Mouse (Mus musculus): ENCODE data around the gene Ankrd52.
A peak's percentile ranks its signal among the peaks of the same experiment; 100 is the strongest.

Gene Ankrd52

DNA sequence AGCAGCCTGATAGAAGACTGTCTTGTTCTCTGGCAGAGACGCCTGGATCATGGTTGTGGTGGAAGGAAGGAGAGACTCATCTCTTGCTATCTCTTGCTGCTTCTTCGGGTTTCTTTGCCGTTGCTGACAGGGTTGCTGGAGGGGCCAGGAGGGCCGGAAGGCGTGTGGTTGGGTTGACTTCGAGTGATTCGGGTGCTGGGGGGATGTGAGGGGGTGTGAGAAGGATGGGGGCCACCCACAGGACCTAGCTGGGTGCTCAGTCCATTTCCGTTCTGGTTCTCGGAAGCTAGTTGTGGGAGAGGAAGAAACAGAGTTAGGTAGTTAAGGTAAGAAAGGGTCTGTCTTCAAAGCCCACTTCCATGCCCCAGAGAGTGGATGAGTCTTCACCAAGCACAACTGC lies 24.7 kb downstream of the Ankrd52 start:
- DNase-seq (ENCODE audit: low spot score) = no peak

DNA sequence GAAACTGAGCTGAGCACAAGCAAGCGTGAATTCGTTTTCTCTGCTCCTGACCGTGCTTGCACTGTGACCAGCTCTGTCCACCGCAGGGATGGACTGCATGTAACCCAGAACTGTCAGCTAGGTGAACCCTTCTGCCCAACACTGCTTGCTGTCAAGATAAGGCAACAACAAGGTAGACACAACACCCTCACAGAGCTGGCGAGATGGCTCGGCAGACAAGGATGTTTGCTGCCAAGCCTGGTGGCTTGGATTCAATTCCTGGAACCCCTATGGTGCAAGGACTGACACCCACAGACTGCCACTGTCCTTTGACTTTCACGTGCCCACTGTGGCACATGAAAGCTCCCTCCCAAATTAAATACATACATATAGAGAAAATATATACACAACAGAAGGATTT lies 27.0 kb downstream of the Ankrd52 start:
- DNase-seq (ENCODE audit: low spot score) = no peak

DNA sequence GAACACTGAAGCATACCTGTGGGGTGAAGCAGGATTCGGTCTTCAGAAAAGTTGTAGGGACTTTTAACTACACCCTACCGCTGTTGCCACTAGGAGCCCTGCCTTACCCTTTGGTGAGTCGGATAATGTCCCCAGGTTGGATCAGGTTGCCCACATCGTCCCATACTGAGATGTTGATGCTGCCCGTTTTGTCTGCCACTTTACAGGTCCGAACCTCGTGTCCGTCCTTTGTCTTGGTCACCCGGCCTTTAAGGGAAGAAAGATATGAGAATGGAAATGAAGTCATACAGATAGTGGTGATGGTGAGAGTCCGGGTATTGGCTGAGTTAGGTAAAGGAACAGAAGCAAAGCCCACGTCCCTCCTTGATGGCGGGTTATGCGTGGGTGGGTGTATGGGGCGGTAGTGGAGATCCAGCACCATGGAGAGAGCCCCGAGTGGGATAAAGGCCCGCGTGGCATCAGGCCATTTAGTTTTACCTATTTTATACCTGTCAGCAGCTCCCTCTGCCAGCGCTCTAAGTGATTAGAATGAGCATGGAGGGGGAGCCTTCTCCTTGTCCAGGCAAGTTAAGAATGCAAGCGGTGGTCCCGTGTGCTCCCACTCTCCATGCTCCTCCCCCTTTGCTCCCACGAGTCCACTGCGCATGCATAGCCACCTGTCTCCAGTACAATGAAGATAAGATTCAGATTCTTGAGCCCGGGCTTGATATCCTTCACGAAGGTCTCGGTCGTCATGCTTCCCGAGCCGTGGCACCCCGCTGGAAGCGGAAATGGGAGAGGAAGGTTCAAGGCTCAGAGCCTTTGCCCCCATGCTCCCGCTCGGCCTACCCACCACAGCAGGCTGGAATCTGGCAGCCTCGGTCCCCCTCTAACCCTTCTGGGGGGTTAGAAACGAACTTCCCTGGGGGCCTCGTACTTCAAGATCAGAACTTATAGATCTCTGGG lies 31.9 kb downstream of the Ankrd52 start:
- DNase-seq (ENCODE audit: low spot score) = peak; percentile 64

DNA sequence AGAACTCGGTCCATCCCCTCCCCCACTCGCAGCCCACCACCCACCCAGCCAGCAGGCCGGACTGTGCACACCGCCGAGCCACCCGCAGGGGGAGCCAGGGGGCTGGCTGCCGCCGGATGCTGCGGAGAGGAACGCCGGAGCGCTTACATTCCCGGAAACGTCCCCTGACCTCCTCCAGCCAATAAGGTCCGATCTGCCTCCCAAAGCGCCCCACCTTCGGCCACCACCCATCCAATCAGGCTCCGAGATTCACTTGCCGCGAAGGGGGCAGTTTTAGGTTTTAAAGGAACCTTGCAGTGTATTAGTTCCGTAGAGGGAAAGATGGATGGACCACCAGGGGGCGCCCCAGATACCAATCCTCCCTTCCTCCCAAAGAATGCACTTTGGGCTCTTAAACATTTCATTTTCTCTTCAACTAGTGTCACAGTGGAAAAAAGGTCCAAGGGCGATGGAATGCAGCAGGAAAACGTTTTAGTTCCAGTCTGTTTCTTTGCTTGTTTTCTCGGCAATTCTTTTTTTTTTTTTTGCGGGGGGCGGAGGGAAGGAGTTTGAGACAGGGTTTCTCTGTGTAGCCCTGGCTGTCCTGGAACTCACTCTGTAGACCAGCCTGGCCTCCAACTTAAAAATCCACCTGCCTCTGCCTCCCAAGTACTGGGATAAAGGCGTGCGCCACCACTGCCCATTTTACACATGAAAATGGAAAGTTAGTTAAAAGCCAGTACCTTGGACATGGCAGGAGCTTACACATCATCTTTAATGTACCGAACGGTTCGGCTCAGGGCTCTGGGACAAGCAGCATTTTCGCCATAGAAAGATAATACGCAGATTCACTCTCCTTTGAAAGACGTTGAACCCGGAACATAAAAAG lies 33.0 kb downstream of the Ankrd52 start:
- DNase-seq (ENCODE audit: low spot score) = peak; percentile 96

DNA sequence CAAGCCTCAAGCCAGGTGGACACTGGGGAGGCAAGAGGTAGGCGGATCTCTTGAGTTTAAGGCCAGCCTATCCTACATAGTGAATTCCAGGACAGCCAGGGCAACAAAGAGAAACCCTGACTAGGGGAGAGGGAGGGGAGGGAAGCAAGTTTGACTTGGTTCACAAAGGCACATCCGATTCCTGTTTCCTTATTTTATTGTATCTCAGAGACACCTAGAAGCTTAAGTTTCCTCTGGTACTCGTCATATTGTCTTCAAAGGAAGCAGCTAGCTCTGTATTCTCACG lies 33.6 kb downstream of the Ankrd52 start:
- DNase-seq (ENCODE audit: low spot score) = no peak

DNA sequence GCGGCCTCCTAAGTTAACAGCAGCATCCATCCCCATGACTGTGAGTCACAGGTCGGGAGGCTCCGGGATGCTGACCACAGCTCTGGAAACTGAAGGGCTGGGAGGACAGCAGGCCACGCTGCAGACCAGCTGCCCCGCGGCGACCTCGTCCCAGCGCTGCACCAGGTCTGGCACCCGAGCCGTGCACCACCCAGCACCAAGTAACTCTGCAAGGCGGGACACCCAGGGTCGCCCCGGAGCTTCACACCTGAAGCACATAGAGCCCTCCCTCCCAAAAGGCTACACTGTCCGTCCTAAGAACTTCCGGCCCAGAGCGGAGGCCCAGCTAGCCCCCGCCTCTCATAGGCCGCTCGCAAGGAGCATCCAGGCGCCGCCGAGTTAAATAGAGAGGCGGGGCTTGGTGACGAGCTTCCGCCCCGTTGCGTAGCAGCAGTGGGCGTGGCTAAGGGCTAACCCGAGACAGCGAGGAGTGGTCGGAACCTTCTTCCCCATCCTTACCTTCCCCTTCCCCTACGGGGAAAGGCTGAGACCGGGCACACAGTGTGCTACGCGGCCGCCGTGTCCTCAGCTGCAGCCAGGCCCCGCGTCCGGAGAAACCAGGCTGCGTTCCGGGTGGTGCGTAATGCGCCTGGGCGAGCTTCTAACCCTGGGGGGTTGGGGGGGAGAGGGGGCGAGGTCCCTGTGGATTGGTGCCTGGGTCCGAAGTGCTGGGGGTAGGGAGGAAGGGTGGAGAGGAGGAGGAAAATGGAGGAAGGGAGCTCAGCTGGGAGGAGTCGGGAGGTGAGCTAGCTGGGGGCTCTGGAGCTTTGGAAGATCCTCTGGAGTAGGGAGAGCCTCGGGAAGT lies 34.5 kb downstream of the Ankrd52 start, which contains the start of the genes Nabp2 and Rnf41:
Gene Nabp2, minus strand, starts transcription at position 282 of the 844 bp plus-strand sequence.
Gene Rnf41, plus strand, starts transcription at position 447 of the 844 bp plus-strand sequence.
- peak; percentile 100 for DNase-seq (ENCODE audit: low spot score)

DNA sequence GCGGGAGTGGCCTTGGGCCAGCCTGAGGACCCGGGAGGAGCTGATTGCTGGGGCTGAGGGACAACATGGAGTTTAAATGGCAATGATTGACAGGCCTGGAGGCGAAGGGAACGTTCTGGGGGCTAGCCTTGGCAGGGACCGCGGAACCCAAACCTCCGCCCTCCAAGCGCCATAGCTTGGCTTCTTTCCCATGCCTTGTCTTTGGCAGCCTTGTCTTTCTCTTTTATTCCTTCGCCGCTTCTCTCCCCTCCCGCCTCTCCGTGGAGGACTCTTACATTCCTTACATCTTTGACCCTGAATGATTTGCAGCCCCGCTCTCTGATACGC lies 35.1 kb downstream of the Ankrd52 start:
- DNase-seq (ENCODE audit: low spot score) = peak; percentile 42

DNA sequence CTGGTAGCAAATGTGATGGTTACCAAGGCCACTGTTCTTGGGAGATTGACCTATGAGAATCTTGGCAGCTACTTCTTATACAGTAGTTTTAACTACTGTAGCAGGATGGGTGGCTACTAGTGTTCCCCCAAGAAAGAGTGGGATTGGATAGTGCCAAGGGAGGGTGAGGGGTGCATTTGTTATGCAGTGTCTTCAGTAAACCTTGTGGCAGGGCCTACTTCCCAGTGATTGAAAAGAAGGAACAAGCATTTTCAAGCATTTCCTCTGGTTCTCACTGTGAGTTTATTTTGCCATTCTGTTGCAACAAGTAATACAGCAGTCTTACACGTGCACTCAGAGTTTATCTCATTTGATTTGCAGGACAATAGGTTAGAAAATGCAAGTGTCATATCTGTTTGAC lies 35.6 kb downstream of the Ankrd52 start:
- DNase-seq (ENCODE audit: low spot score) = no peak

DNA sequence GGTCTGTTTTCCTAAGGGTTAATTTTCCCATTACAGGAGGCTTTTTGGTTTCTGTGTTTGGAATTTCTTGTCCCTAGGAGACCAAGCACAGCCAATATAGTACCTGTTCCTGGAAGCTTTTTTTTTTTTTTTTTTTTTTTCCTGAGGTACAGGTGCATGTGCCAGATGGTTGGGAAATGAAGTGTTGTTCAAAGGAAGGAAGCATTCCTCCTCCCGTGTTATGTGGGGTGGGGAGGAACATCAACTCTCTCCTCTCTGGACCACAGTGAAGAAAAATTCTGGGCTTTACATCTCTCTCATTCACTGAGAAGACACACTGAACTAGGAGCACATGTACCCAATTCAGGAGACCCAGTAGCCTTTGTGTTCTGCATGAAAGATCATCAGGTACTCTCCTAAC lies 36.2 kb downstream of the Ankrd52 start:
- DNase-seq (ENCODE audit: low spot score) = no peak

DNA sequence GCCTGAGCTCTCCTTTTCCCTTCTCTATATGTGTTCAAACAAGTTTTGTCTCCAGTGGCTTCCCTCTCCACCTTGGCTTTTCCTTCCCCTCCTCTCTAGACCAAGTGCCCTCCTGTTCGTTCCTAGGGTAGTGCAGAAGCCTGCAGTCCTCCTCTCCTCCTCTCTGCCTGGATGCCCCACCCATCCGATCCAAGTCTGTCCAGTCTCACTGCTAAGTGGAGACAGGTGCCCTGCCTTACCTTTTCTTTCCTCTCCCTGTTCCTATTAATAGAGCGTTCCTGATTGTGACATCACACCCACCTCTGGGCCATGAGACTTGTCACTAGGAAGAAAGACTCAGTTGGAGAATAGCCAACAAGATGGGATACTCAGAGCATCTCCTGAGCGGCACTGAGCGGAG lies 37.9 kb downstream of the Ankrd52 start:
- DNase-seq (ENCODE audit: low spot score) = no peak

DNA sequence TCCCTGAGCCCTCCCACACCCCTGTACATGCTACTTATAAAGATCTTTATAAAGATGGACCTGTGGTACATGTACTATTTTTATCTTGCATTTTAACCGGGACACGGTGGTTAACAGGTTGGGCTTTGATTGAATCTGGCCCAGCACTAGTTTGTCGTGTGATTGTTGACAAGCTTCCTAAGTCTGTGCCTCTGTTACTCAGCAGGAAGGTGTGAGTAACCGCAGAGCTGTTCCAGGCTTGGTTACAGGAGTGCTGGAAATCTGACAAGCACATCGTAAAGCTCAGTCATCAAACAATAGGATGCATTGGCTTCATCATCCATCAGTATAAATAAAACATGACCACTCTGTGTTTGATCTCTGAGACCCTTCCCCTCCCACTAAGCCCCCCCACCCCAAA lies 45.5 kb downstream of the Ankrd52 start:
- no peak for DNase-seq (ENCODE audit: low spot score)

DNA sequence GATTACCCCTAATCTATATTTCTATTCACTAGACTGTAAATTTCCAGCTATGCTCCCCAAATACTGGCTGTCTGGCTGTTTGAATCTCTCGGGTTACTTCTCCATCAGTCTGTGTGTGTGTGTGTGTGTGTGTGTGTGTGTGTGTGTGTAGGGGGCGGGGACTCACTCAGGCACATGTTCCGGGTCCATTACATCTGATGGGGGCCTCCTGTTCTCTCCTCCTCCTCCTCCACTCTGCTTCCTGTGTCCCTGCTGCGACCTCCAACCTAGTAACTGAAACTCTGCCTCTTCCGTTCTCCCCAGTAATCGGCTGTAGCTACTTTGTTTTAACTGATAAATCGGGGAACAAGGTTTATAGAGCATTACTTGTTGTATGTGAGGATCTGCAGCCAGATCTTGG lies 47.7 kb downstream of the Ankrd52 start:
- peak; percentile 18 for DNase-seq (ENCODE audit: low spot score)

DNA sequence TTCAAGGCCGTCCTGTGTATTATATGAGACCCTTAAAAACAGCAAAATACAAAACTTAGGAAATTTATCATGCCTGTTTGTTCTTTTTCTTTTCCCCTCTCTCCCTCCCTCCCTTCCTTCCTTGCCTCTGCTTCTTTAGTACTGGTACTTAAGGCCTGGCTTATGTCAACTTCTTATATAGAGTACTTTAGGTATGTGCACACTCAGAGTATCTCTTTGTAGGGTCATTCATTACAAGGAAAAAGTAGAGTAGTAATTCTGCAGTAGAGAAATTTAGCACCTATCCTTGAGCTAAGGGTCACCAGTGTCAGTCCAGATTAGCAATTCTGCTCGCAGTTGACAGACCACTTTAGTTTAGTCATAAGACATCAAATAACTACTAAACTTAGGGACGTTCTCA lies 48.3 kb downstream of the Ankrd52 start:
- no peak for DNase-seq (ENCODE audit: low spot score)

DNA sequence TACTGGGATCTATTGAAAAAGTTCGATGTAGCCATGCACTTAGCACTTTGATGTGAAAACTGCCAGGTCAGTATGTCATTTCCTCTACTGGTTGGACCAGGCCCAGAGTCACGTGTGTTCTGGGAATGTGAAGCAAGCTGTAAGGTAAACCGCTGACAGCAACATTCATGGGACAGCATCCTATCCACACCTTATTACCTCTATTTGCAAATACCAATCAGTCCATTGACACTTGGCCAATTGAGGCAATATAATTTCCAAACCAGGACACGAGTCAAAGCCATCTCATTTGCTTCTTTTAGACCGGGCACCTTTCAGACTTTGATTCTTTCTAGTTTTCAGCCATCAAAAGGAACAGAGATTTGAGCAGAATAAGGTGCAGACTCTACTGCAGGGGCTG lies 52.1 kb downstream of the Ankrd52 start:
- DNase-seq (ENCODE audit: low spot score) = no peak

DNA sequence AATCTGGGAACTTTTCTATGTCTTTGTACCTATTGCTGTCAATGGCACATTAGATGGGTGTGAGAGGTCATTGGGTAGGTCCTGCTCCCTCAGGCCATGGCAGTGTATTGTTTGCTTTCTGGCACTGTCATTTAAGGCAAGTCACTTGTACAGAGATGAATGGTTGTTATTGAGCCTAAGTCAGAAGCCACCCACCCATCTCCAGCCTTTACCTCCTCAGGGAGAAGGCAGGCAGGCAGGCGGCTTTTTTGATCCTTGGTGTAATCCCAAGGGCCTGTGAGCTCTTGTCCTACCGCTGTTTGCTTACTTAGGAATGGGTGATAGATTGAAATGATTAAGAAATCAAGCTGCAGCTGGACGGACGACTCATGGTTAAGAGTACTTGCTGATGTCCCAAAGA lies 52.5 kb downstream of the Ankrd52 start:
- DNase-seq (ENCODE audit: low spot score) = no peak

DNA sequence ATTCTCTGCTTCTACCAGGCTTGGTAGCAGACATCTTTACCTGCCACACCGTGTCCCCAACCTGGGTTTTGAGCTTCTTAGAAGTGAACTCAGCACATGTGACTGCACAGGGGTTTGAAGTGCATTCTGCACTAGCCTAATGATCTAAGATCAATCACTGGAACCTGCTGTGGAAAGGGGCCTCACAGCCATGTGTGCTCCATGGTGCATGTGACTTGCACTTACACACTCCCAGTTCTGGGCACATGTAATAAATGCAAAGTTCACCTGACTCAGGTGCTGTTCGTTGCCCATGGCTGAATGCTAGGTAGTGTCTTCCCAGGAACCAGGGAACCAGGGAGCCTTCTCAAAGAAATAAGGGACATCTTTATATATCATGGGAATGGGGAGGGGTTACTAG lies 56.5 kb downstream of the Ankrd52 start:
- no peak for DNase-seq (ENCODE audit: low spot score)

DNA sequence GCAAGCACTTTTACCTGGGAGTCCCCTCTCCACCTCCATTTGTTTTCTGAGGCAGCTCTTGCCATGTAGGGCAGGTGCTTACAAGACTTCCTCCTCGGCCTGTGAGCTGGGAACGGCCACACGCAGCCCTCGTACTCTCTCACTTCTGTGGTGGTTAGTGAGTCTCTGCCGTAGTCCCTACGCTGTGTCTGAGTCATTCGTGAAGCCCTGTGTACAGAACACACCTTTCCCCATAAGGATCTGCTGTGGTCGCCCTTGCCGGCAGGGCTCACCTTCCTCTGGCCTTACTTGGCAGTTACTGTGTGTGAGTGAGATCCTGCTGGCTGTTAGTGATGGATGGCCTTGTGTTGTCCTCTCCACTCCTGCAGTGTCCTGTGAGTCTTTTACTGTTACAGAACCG lies 57.8 kb downstream of the Ankrd52 start:
- DNase-seq (ENCODE audit: low spot score) = no peak

DNA sequence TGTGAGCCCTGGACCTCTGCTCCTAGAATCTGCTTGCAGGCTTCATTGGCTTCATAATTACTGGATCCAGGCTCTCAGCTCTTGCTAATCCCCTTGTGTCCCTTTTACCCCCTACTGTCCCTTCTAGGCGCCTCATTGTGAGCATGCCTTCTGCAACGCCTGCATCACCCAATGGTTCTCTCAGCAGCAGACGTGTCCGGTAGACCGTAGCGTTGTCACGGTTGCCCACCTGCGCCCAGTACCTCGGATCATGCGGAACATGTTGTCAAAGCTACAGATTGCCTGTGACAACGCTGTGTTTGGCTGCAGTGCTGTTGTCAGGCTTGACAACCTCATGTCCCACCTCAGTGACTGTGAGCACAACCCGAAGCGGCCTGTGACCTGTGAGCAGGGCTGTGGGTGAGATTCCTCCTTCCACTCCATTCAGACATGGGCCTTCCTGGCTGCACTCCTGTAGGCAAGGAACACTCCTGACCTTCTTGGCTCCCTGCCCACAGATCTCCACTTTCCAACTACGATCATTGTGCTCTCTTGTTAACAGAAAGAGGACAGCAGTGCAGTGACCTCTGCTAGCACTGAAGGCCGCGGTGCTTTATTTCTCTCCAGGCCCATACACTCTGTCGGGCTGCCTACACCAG lies 58.4 kb downstream of the Ankrd52 start:
- no peak for DNase-seq (ENCODE audit: low spot score)

DNA sequence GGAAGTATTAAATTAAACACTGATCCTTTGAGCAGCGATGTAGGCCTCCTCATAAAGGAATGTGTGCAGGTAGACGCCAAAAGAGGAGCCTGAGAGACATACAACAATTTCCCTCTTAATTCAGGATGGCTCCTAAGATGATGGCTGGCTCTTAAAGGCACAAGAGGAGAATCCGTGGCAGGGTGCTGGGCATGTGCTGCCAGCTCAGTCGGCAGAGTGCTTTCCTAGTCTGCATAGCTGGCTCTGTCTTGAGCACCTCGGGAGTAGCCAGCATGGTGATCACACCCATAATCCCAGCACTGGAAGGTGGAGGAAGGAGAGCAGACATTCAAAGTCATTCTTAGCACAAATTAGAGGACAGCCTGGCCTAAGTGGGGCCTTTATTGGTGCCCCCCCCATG lies 59.0 kb downstream of the Ankrd52 start:
- DNase-seq (ENCODE audit: low spot score) = no peak

DNA sequence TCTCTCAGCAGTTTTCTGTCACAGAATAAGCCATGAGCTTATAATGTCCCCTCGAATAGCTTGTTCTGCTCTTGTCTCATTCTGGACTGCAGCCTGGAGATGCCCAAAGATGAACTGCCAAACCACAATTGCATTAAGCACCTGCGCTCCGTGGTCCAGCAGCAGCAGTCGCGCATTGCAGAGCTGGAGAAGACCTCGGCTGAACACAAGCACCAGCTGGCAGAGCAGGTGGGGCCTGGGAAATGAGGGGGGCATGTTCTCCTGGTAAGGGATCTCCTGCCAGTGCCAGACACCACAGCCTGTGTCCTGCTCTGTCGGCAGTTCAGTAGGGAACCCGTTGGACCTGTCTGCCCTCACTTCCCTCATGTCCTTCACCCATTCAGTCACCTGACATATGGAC lies 59.5 kb downstream of the Ankrd52 start:
- DNase-seq (ENCODE audit: low spot score) = no peak

DNA sequence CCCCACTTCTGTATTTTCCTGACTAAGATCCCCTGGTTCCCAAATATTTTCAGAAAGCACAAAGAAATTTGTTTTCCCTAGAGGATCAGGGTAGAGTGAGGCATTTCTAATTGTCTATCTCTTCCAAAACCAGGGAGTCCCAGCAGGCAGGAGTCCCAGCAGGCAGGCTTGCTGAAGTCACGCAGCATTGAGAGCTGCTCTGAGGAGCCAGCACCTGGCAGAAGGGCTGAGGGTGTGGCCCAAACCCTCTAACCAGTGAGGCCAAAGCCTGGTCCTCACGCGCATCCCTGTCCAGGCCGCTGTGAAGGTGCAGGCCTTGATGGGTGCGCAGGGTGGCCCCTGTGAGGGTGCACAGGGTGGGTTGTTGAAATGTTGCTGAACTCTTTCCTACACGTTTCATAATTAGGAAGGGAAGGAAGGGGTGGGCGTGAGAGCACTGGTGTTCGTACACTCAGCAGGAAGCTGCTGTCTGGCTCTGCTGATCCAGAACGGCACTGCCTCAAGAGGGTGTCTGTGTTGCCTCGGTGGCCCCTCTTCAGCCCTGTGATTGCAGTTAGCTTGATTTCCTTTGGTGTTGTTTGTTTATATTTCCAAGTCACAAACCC lies 61.9 kb downstream of the Ankrd52 start:
- DNase-seq (ENCODE audit: low spot score) = no peak

All from embryo, embryonic 10 days (tissue).